Mouse (Mus musculus): ENCODE measurements at regions not wholly inside any gene's neighbourhood (a gene's known extent, or its start where the extent isn't known, plus 50 kb on each side); places are given as distances from the start of the nearest gene placed in this dataset.

DNA sequence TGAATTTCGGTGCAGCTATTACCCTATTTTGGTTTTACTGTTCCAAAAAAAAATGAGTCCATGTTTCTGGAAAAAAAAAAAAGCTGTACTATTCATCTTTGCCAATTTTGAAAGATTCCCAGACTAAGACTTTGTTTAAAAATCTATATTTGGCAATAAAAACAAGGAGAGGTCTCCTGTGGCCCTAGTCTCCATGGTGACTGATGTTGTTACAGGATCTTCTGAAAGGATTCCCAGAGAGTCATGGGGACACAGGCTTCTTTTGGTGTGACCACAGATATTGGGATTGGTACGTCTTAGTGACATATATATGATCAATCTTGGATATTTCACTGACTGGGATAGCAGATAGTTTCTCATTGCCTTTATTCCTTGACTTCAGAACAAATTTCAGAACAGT, 266.7 kb downstream of the Drd1 start:
- TF ChIP-seq POLR2A (IDR thresholded peaks at IDR 0.05; ENCODE audit: insufficient read length, low read depth) = no peak
- TF ChIP-seq MAX (IDR thresholded peaks at IDR 0.05; ENCODE audit: low read depth) = no peak
- no peak for TF ChIP-seq CEBPB (IDR thresholded peaks at IDR 0.05; ENCODE audit: insufficient read depth, poor library complexity, severe bottlenecking)
- TF ChIP-seq POLR2AphosphoS2 (IDR thresholded peaks at IDR 0.05; ENCODE audit: insufficient read length, low read depth) = no peak
- TF ChIP-seq TCF12 (IDR thresholded peaks at IDR 0.05; ENCODE audit: insufficient read depth, poor library complexity, severe bottlenecking) = no peak
- TF ChIP-seq USF1 (IDR thresholded peaks at IDR 0.05; ENCODE audit: low read depth) = no peak

Measured in myocyte (in vitro differentiated cells).